Mouse (Mus musculus): ENCODE measurements around the gene Skap2.

The Skap2 gene

GRCm38 (mm10) chr6:51889824-51890223 lies 122.5 kb downstream of the Skap2 start:
- DNase-seq (ENCODE audit: low spot score) = no peak

- no peak for DNase-seq (ENCODE audit: low spot score)
These were observed 125.4 kb downstream of the Skap2 start for GRCm38 (mm10) chr6:51886902-51887431.

GRCm38 (mm10) chr6:51882880-51883274 lies 129.5 kb downstream of the Skap2 start:
- DNase-seq (ENCODE audit: low spot score) = no peak

GRCm38 (mm10) chr6:51882266-51882879 lies 130.0 kb downstream of the Skap2 start:
- no peak for DNase-seq (ENCODE audit: low spot score)

- no peak for DNase-seq (ENCODE audit: low spot score)
These were observed 131.0 kb downstream of the Skap2 start for GRCm38 (mm10) chr6:51881181-51881968.

- DNase-seq (ENCODE audit: low spot score) = no peak
These were observed 131.6 kb downstream of the Skap2 start for GRCm38 (mm10) chr6:51880778-51881177.

GRCm38 (mm10) chr6:51878551-51878950 lies 133.8 kb downstream of the Skap2 start:
- no peak for DNase-seq (ENCODE audit: low spot score)

GRCm38 (mm10) chr6:51876841-51877553 lies 135.4 kb downstream of the Skap2 start:
- DNase-seq (ENCODE audit: low spot score) = no peak

- no peak for DNase-seq (ENCODE audit: low spot score)
These were observed 136.3 kb downstream of the Skap2 start for GRCm38 (mm10) chr6:51875884-51876626.

- no peak for DNase-seq (ENCODE audit: low spot score)
These were observed 138.3 kb downstream of the Skap2 start for GRCm38 (mm10) chr6:51874035-51874434.

- no peak for DNase-seq (ENCODE audit: low spot score)
These were observed 141.2 kb downstream of the Skap2 start for GRCm38 (mm10) chr6:51871135-51871534.

- DNase-seq (ENCODE audit: low spot score) = no peak
These were observed 142.1 kb downstream of the Skap2 start for GRCm38 (mm10) chr6:51870294-51870693.

- no peak for DNase-seq (ENCODE audit: low spot score)
These were observed 145.8 kb downstream of the Skap2 start for GRCm38 (mm10) chr6:51866596-51866995.

GRCm38 (mm10) chr6:51863508-51863907 lies 148.8 kb downstream of the Skap2 start:
- no peak for DNase-seq (ENCODE audit: low spot score)

GRCm38 (mm10) chr6:51860300-51860699 lies 152.0 kb downstream of the Skap2 start:
- DNase-seq (ENCODE audit: low spot score) = no peak

- DNase-seq (ENCODE audit: low spot score) = peak; percentile 79
These were observed 154.5 kb downstream of the Skap2 start for GRCm38 (mm10) chr6:51857821-51858220.

- no peak for DNase-seq (ENCODE audit: low spot score)
These were observed 159.1 kb downstream of the Skap2 start for GRCm38 (mm10) chr6:51853291-51853690.

GRCm38 (mm10) chr6:51852643-51853042 lies 159.7 kb downstream of the Skap2 start:
- no peak for DNase-seq (ENCODE audit: low spot score)

- DNase-seq (ENCODE audit: low spot score) = no peak
These were observed 160.8 kb downstream of the Skap2 start for GRCm38 (mm10) chr6:51851544-51851943.

- DNase-seq (ENCODE audit: low spot score) = no peak
These were observed 162.1 kb downstream of the Skap2 start for GRCm38 (mm10) chr6:51850030-51850817.

GRCm38 (mm10) chr6:51849561-51849960 lies 162.8 kb downstream of the Skap2 start:
- no peak for DNase-seq (ENCODE audit: low spot score)

Data from ovary, postnatal 10 days (tissue).